ENCODE assay signal across 23 mouse cellular contexts in genomic region chr1:192814700-192815099, GRCm38 (mm10). TPM values are rescaled to one million over a fixed set of nuclear protein-coding genes. Genes with fewer than 3 reads are reported as not detected.
DNase-seq lines count a peak whose midpoint lies in the region.
"Had no signal": no experiment of that assay in that cellular context is flagged by ENCODE, and none has a peak within 500 bp of the region (broad histone marks: within the 10 kb centered on the region; RNA-seq: fewer than 3 reads in every experiment).

No protein-coding gene starts in this region.

- intact Hi-C loops in left cerebral cortex, postnatal 25 days (cut with DNase I) = no loop called here

- 30% methylated on average over 3 of the region's 3 CpGs for WGBS in heart, embryonic 10.5 days
- 8% methylated on average over 3 of the region's 3 CpGs for WGBS in embryonic facial prominence, embryonic 10.5 days
- WGBS in limb, embryonic 10.5 days = 17% methylated on average over 3 of the region's 3 CpGs

- H3K27me3 ChIP-seq in heart, embryonic 10.5 days (ENCODE audit: insufficient read depth, poor library complexity, severe bottlenecking) = no peaks in the 10 kb centered on the region
- peaks cover 9% of the 10 kb centered on the region; the same call in 1 of the 2 replicates for H3K27me3 ChIP-seq in embryonic facial prominence, embryonic 10.5 days (replicated peaks; ENCODE audit: low read depth, poor library complexity, severe bottlenecking)
- H3K27me3 ChIP-seq in limb, embryonic 10.5 days (ENCODE audit: low read depth, poor library complexity, severe bottlenecking) = no peaks in the 10 kb centered on the region
- H3K27me3 ChIP-seq: hindbrain, embryonic 15.5 days; intestine, embryonic 15.5 days; liver, embryonic 15.5 days; lung, embryonic 15.5 days had no signal

- H3K9me3 ChIP-seq in heart, embryonic 10.5 days = no peaks in the 10 kb centered on the region
- H3K9me3 ChIP-seq in embryonic facial prominence, embryonic 10.5 days = no peaks in the 10 kb centered on the region
- no peaks in the 10 kb centered on the region for H3K9me3 ChIP-seq in limb, embryonic 10.5 days (replicated peaks)
- H3K9me3 ChIP-seq: hindbrain, embryonic 15.5 days; intestine, embryonic 15.5 days; liver, embryonic 15.5 days; lung, embryonic 15.5 days had no signal

- H3K27ac ChIP-seq in heart, embryonic 10.5 days = 0 out of 2 replicates have a peak overlapping the region, but pooled peaks have one; percentile 4
- H3K27ac ChIP-seq in embryonic facial prominence, embryonic 10.5 days (replicated peaks) = peak overlapping the region; percentile 79
- peak overlapping the region; percentile 69 for H3K27ac ChIP-seq in limb, embryonic 10.5 days
- H3K27ac ChIP-seq: heart, adult 2 months; hindbrain, embryonic 15.5 days; intestine, embryonic 15.5 days; liver, embryonic 15.5 days; lung, embryonic 15.5 days; stomach, postnatal 0 days had no signal

- DNase-seq in heart, embryonic 10.5 days (ENCODE audit: low spot score) = no peak
- DNase-seq in heart, adult 18-20 months = no peak
- peak; percentile 56 for DNase-seq in embryonic facial prominence, embryonic 10.5 days (ENCODE audit: low spot score)
- DNase-seq in limb, embryonic 10.5 days (ENCODE audit: low spot score) = no peak
- DNase-seq in yolk sac, embryonic 10.5 days (ENCODE audit: low spot score) = peak; percentile 48
- no peak for DNase-seq in left cerebral cortex, postnatal 25 days (ENCODE audit: low spot score in 2 of 2)
- no peak for DNase-seq in thymus, postnatal 10 days (ENCODE audit: low spot score in 2 of 2)
- DNase-seq: adrenal gland, postnatal 25 days; cerebellum, adult 9-10 months; gastrocnemius, postnatal 14 days; heart, adult 2 months; kidney, adult 8-10 months; kidney, postnatal 10 days; liver; lung, postnatal 4 days; midbrain, embryonic 14.5 days; thymus, adult 2 months had no signal

- H3K4me3 ChIP-seq in heart, embryonic 10.5 days = no peak overlapping the region
- no peak overlapping the region for H3K4me3 ChIP-seq in embryonic facial prominence, embryonic 10.5 days
- no peak overlapping the region for H3K4me3 ChIP-seq in limb, embryonic 10.5 days
- H3K4me3 ChIP-seq: heart, adult 2 months; hindbrain, embryonic 15.5 days; intestine, embryonic 15.5 days; liver, embryonic 15.5 days; lung, embryonic 15.5 days had no signal

- no peaks in the 10 kb centered on the region for H3K36me3 ChIP-seq in heart, embryonic 10.5 days
- no peaks in the 10 kb centered on the region for H3K36me3 ChIP-seq in embryonic facial prominence, embryonic 10.5 days (replicated peaks)
- no peaks in the 10 kb centered on the region for H3K36me3 ChIP-seq in limb, embryonic 10.5 days
- H3K36me3 ChIP-seq: hindbrain, embryonic 15.5 days; intestine, embryonic 15.5 days; liver, embryonic 15.5 days; lung, embryonic 15.5 days had no signal

- peaks cover 16% of the 10 kb centered on the region for H3K4me1 ChIP-seq in heart, embryonic 10.5 days
- peaks cover 41% of the 10 kb centered on the region for H3K4me1 ChIP-seq in embryonic facial prominence, embryonic 10.5 days
- H3K4me1 ChIP-seq in limb, embryonic 10.5 days = peaks cover 27% of the 10 kb centered on the region
- H3K4me1 ChIP-seq: hindbrain, embryonic 15.5 days had no signal

RNA-seq across cellular contexts. Expression of gene Sertad4, which starts 40.9 kb away (rescaled TPM):
- polyA plus RNA-seq in heart, embryonic 10.5 days (2016; fragmentation: Nextera tagmentation; extraction: Ambion mirVana) = 7.5 and 11.5 TPM in 2 replicates
- 1 to 10 TPM; 2.4 to 2.8 TPM for total RNA-seq in heart, adult 18-20 months (2021)
- 23.6 and 33.4 TPM in 2 replicates for polyA plus RNA-seq in embryonic facial prominence, embryonic 10.5 days (2016; fragmentation: Nextera tagmentation; extraction: Ambion mirVana)
- 57.2 and 66.6 TPM in 2 replicates for polyA plus RNA-seq in limb, embryonic 10.5 days (2016; fragmentation: Nextera tagmentation; extraction: Ambion mirVana)
- 10 to 100 TPM; 14.4 to 17.9 TPM for total RNA-seq in left cerebral cortex, postnatal 25 days (2021)
- polyA plus RNA-seq: CD4-positive, CD25-positive, alpha-beta regulatory T cell, adult 4 months had no signal

RNA-seq across cellular contexts. Expression of gene Hhat, which starts 43.7 kb away (rescaled TPM):
- polyA plus RNA-seq in heart, embryonic 10.5 days (2016; fragmentation: Nextera tagmentation; extraction: Ambion mirVana) = 6.8 and 8.3 TPM in 2 replicates
- total RNA-seq in heart, adult 18-20 months (2021) = 1 to 10 TPM; 1.6 to 3.3 TPM
- polyA plus RNA-seq in embryonic facial prominence, embryonic 10.5 days (2016; fragmentation: Nextera tagmentation; extraction: Ambion mirVana) = 9.3 and 9.9 TPM in 2 replicates
- 13.2 and 13.7 TPM in 2 replicates for polyA plus RNA-seq in limb, embryonic 10.5 days (2016; fragmentation: Nextera tagmentation; extraction: Ambion mirVana)
- 1 to 10 TPM; 1.2 to 2.2 TPM for total RNA-seq in left cerebral cortex, postnatal 25 days (2021)

Comparison
In these comparisons a context has a peak if more than half of its experiments do, and no peak if none do; other contexts are left out.
1. DNase-seq: peak in embryonic facial prominence, embryonic 10.5 days (single experiment) and yolk sac, embryonic 10.5 days (single experiment); none in heart, embryonic 10.5 days (single experiment), heart, adult 18-20 months (0 of 2), limb, embryonic 10.5 days (single experiment), left cerebral cortex, postnatal 25 days (0 of 2) and thymus, postnatal 10 days (0 of 2).
2. H3K27ac ChIP-seq: peak in every context shown above with its lines; median percentile 79 in embryonic facial prominence, embryonic 10.5 days; 69 in limb, embryonic 10.5 days; 4 in heart, embryonic 10.5 days.